Mouse (Mus musculus): ENCODE data around the gene Aup1. TPM values are rescaled to one million over a fixed set of nuclear protein-coding genes. Genes with fewer than 3 reads are reported as not detected.

Aup1 gene
- 582 and 730 TPM in 2 replicates for polyA plus RNA-seq (2012; rRNA removed)

DNA sequence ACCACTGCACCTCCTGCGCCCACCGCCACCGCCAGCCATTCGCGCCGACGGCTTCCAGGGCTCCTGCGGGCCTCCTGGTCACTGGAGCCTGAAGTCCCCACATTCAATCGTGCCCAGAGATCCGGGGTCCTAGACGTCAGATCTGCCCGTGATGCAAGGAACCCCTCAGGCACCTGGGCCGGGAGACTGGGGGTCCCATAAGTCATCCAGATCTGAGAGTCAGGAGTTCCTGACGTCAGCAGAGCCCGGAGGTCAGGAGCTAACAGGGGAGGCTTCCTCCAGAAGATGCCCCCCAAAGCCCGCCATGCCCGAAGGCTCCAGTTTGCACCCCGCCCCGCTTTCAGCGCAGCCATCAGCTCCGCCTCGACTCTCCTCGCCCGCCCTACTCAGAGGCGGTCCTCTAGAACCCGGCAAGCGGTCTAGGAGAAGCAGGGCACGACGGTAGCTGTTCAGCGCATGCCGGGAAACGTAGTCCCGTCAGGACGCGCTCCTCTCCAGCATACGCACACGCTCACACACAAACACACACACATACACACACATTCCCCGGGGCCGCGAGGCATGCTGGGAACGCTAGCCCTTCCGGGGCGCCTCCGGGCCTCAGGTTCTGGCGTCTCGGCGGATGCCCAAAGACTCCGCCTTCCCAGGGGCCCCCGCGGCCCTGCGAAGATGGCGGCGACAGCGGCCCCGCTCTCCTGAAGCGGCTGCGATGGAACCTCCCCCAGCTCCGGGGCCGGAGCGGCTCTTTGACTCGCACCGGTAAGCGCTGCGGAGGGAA is at the start of gene Aup1:
TSS of gene Aup1 (plus strand) at position 448 of the 778 bp plus-strand sequence.
- Histone ChIP-seq H3K27me3 (ENCODE audit: control insufficient read depth, insufficient read depth, low read length) (no peaks in the 10 kb centered on the region), H3K4me3 (ENCODE audit: extremely low read depth, insufficient read depth, insufficient read length) (peak within 1 kb of the TSS; percentile 93), H3K4me1 (ENCODE audit: control insufficient read depth, insufficient read depth, insufficient read length) (peaks cover 7% of the 10 kb centered on the region; the same call in 1 of the 2 replicates), H3K27ac (ENCODE audit: insufficient read depth, low read length) (peak within 1 kb of the TSS; percentile 90), H3K36me3 (ENCODE audit: control insufficient read depth, insufficient read depth, low read length) (peaks cover 15% of the 10 kb centered on the region)
- TF ChIP-seq POLR2A (IDR thresholded peaks at IDR 0.05; ENCODE audit: low read depth, low read length), result peak; percentile 57
- no peak for TF ChIP-seq CTCF (IDR thresholded peaks at IDR 0.05; ENCODE audit: extremely low read depth, insufficient read depth, insufficient read length, insufficient replicate concordance)
- peak; percentile 97 to 98 for DNase-seq (ENCODE audit: low read depth in 1 of 2, low spot score in 2 of 2)
- under 1% methylated on average over 64 of the region's 64 CpGs for WGBS

DNA sequence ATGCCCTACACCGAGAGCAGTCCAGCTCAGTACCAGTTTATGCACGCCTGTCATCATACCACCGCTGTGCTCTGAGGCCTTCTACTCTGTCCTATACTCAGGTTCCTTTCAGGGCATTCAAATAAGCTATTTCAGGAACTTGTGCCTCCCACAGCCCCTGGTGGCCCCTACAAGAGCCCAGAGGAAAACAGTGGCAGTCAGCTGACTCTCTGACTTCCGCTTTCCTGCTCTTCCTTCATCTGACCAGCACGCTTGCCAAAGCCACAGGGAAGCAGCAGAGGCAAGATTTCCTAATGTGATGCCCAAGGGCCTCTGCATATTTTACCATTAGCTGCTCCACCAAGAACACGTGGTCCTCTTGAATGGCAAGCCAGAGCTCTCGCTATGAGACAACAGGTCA is 49.4 kb upstream of the Aup1 start:
- Histone ChIP-seq H3K36me3 (ENCODE audit: control insufficient read depth, insufficient read depth, low read length) (no peaks in the 10 kb centered on the region), H3K4me1 (ENCODE audit: control insufficient read depth, insufficient read depth, insufficient read length) (peaks cover 23% of the 10 kb centered on the region), H3K27me3 (ENCODE audit: control insufficient read depth, insufficient read depth, low read length) (no peaks in the 10 kb centered on the region), H3K4me3 (ENCODE audit: extremely low read depth, insufficient read depth, insufficient read length) (no peak overlapping the region), H3K27ac (ENCODE audit: insufficient read depth, low read length) (peak overlapping the region; percentile 66)
- WGBS, result 22% methylated on average over 7 of the region's 7 CpGs
- TF ChIP-seq POLR2A (IDR thresholded peaks at IDR 0.05; ENCODE audit: low read depth, low read length) (peak; percentile 35; the same call in 1 of the 2 replicates), CTCF (IDR thresholded peaks at IDR 0.05; ENCODE audit: extremely low read depth, insufficient read depth, insufficient read length, insufficient replicate concordance) (no peak)
- peak in 1 of 2 experiments; percentile 59 for DNase-seq (ENCODE audit: low read depth in 1 of 2, low spot score in 2 of 2)

DNA sequence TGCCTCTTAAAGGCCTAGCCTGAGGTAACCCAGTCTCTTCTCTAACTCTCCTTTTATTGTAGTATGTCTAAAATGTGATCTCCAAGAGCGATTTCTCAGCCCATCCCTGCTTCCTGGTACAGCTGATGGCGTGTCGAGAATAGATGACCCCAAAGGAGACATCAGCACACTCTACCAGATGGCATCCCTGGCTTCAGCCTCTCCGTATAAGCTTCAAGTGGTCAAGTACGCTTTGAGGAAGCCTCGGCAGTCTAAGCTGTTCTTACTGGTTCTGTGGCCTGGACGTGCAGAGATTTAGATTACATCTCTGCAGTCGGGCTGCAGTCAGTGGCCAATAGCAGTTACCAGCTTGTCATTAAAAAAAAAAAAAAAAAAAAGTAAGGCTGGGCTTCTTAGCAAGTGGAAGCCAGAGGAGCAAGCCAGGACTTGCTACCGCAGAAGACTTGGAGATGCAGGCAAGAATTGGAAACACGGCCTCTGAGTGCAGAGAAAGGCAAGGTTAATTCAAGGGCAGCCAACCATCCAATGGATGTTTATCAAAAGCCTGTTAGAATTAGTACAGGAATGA is 48.8 kb upstream of the Aup1 start:
- TF ChIP-seq POLR2A (IDR thresholded peaks at IDR 0.05; ENCODE audit: low read depth, low read length), result no peak
- TF ChIP-seq CTCF (IDR thresholded peaks at IDR 0.05; ENCODE audit: extremely low read depth, insufficient read depth, insufficient read length, insufficient replicate concordance), result no peak
- WGBS, result 75% methylated on average over 10 of the region's 10 CpGs
- H3K36me3 ChIP-seq (ENCODE audit: control insufficient read depth, insufficient read depth, low read length), result no peaks in the 10 kb centered on the region
- H3K27ac ChIP-seq (ENCODE audit: insufficient read depth, low read length), result peak overlapping the region; percentile 66; the same call in 1 of the 2 replicates
- H3K4me3 ChIP-seq (ENCODE audit: extremely low read depth, insufficient read depth, insufficient read length), result no peak overlapping the region
- no peak for DNase-seq (ENCODE audit: low read depth in 1 of 2, low spot score in 2 of 2)
- no peaks in the 10 kb centered on the region for H3K27me3 ChIP-seq (ENCODE audit: control insufficient read depth, insufficient read depth, low read length)
- peaks cover 26% of the 10 kb centered on the region for H3K4me1 ChIP-seq (ENCODE audit: control insufficient read depth, insufficient read depth, insufficient read length)

DNA sequence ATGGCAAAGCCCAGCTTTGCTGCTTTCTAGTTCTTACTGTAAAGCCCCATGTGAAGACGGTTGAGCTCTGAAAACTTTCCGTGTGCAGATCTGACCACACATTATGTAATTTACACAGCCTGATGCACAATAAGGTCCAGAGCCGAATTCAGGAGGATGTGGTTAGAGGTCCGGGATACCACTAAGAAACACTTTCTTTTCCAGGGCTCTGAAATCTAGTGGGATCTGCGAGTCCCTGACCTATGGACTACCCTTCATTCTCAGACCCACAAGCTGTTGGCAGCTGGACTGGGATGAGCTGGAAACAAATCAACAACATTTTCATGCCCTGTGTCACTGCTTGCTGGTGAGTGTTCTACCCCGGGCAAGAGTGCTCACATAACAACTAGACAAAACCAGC is 48.2 kb upstream of the Aup1 start:
- 0 out of 2 replicates have a peak overlapping the region, but pooled peaks have one; percentile 25 for H3K27ac ChIP-seq (ENCODE audit: insufficient read depth, low read length)
- WGBS, result 23% methylated on average over 6 of the region's 6 CpGs
- H3K36me3 ChIP-seq (ENCODE audit: control insufficient read depth, insufficient read depth, low read length), result no peaks in the 10 kb centered on the region
- TF ChIP-seq POLR2A (IDR thresholded peaks at IDR 0.05; ENCODE audit: low read depth, low read length), result no peak
- no peak for TF ChIP-seq CTCF (IDR thresholded peaks at IDR 0.05; ENCODE audit: extremely low read depth, insufficient read depth, insufficient read length, insufficient replicate concordance)
- peaks cover 26% of the 10 kb centered on the region for H3K4me1 ChIP-seq (ENCODE audit: control insufficient read depth, insufficient read depth, insufficient read length)
- H3K27me3 ChIP-seq (ENCODE audit: control insufficient read depth, insufficient read depth, low read length), result no peaks in the 10 kb centered on the region
- H3K4me3 ChIP-seq (ENCODE audit: extremely low read depth, insufficient read depth, insufficient read length), result no peak overlapping the region
- no peak for DNase-seq (ENCODE audit: low read depth in 1 of 2, low spot score in 2 of 2)

DNA sequence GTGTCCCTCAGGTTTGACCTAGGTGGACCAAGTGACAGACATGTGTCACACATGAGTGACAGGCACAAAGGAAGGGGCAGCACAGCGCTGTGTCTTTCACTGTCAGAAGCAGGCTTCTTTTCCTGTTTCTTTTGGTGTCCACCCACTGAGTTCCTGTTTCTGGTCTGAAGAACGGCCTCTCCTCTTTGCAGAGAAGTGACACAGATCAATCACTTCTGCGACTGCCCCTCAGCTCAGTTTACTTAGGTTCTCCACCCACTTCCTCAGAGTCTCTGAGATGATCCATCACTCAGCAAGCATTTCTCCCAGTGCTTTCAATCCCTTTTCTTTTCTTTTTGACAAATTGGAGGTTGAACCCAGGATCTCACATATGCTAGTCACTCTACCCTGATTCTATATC is 45.7 kb upstream of the Aup1 start:
- Histone ChIP-seq H3K36me3 (ENCODE audit: control insufficient read depth, insufficient read depth, low read length) (no peaks in the 10 kb centered on the region), H3K4me3 (ENCODE audit: extremely low read depth, insufficient read depth, insufficient read length) (no peak overlapping the region), H3K27ac (ENCODE audit: insufficient read depth, low read length) (peak overlapping the region; percentile 44), H3K4me1 (ENCODE audit: control insufficient read depth, insufficient read depth, insufficient read length) (peaks cover 28% of the 10 kb centered on the region), H3K27me3 (ENCODE audit: control insufficient read depth, insufficient read depth, low read length) (no peaks in the 10 kb centered on the region)
- 13% methylated on average over 3 of the region's 3 CpGs for WGBS
- DNase-seq (ENCODE audit: low read depth in 1 of 2, low spot score in 2 of 2), result peak in 1 of 2 experiments; percentile 43
- TF ChIP-seq CTCF (IDR thresholded peaks at IDR 0.05; ENCODE audit: extremely low read depth, insufficient read depth, insufficient read length, insufficient replicate concordance), result no peak
- TF ChIP-seq POLR2A (IDR thresholded peaks at IDR 0.05; ENCODE audit: low read depth, low read length), result no peak

DNA sequence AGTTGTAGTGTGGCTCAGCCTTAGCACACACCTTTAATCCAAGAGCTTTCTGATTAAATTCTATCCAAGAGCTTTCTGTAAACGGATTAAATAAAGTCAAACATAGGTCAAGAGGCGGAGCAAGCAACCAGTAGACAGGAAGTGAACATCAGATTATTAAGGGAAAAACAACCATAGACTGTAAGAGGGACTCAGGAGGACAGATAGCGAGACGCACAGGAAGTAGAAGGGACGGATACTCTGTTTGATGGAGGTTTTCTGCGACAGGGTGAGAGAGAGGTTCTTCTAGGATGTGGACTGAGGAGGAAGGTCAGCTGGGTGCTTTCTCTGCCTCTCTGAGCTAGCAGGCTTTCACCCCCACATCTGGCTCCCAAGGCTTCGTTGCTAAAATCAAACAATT is 44.3 kb upstream of the Aup1 start:
- Histone ChIP-seq H3K4me3 (ENCODE audit: extremely low read depth, insufficient read depth, insufficient read length) (peak overlapping the region; percentile 12; the same call in 1 of the 2 replicates), H3K36me3 (ENCODE audit: control insufficient read depth, insufficient read depth, low read length) (no peaks in the 10 kb centered on the region), H3K27ac (ENCODE audit: insufficient read depth, low read length) (peak overlapping the region; percentile 43), H3K27me3 (ENCODE audit: control insufficient read depth, insufficient read depth, low read length) (no peaks in the 10 kb centered on the region), H3K4me1 (ENCODE audit: control insufficient read depth, insufficient read depth, insufficient read length) (peaks cover 15% of the 10 kb centered on the region)
- TF ChIP-seq POLR2A (IDR thresholded peaks at IDR 0.05; ENCODE audit: low read depth, low read length) (no peak), CTCF (IDR thresholded peaks at IDR 0.05; ENCODE audit: extremely low read depth, insufficient read depth, insufficient read length, insufficient replicate concordance) (no peak)
- 11% methylated on average over 7 of the region's 7 CpGs for WGBS
- no peak for DNase-seq (ENCODE audit: low read depth in 1 of 2, low spot score in 2 of 2)
